Mouse (Mus musculus) CH12.LX (cell line): ENCODE measurements at regions not wholly inside any gene's neighbourhood (a gene's known extent, or its start where the extent isn't known, plus 50 kb on each side); places are given as distances from the start of the nearest gene placed in this dataset.

Experiments
- DNase-seq: peaks from one replicate; pipeline ENCODE4 v3.0.0-alpha.2; 2013; ENCODE audit errors: extremely low read depth
- H3K27ac ChIP-seq: 2 replicates; pipeline ENCODE4 v1.5.1; 2012; ENCODE audit warnings: low read depth, mild to moderate bottlenecking, control low read depth, moderate library complexity; ENCODE audit not compliant: insufficient read depth
- H3K27me3 ChIP-seq: replicated peaks from 2 replicates; pipeline ENCODE3; 2012; ENCODE audit warnings: inconsistent platforms
- H3K36me3 ChIP-seq, 2 experiments: replicated peaks in 1 of 2; 2 replicates each; pipeline versions ENCODE3 to v1.6.1; 2012; ENCODE audit warnings: inconsistent platforms in 1 of 2, low read length in 1 of 2, mild to moderate bottlenecking in 1 of 2, mixed read lengths in 1 of 2, moderate library complexity in 1 of 2; ENCODE audit not compliant: control insufficient read depth in 1 of 2, insufficient read depth in 1 of 2
- H3K4me1 ChIP-seq, 2 experiments: 2 replicates each; pipeline ENCODE4 v1.6.1; 2012; ENCODE audit warnings: inconsistent platforms in 1 of 2, moderate library complexity in 1 of 2; ENCODE audit not compliant: insufficient read depth in 2 of 2, control insufficient read depth in 1 of 2
- H3K4me2 ChIP-seq: 2 replicates; pipeline ENCODE4 v1.6.1; 2012; ENCODE audit warnings: low read depth, mild to moderate bottlenecking, control low read depth; ENCODE audit not compliant: poor library complexity, insufficient read depth, severe bottlenecking
- H3K4me3 ChIP-seq, 3 experiments: fragments of 150-350 bp in 1 of 3; sonication (generic) in 1 of 3; replicated peaks in 1 of 3; 2 replicates each; pipeline versions ENCODE3 to v1.5.1; 2011 to 2012; ENCODE audit warnings: low read depth in 2 of 3, low read length in 2 of 3, mild to moderate bottlenecking in 2 of 3, moderate library complexity in 2 of 3, control low read depth in 1 of 3, improper control_type of control experiment in 1 of 3, inconsistent platforms in 1 of 3, mixed read lengths in 1 of 3; ENCODE audit not compliant: poor library complexity in 1 of 3
- H3K79me2 ChIP-seq: replicated peaks from 2 replicates; pipeline ENCODE4 v1.6.1; 2012; ENCODE audit warnings: mild to moderate bottlenecking, moderate library complexity; ENCODE audit not compliant: control insufficient read depth, poor library complexity, insufficient read depth, severe bottlenecking; ENCODE audit errors: extremely low read depth
- H3K9ac ChIP-seq: 2 replicates; pipeline ENCODE4 v1.6.1; 2012; ENCODE audit warnings: low read depth, mild to moderate bottlenecking, control low read depth, moderate library complexity; ENCODE audit not compliant: insufficient read depth
- H3K9me3 ChIP-seq: replicated peaks from 2 replicates; pipeline ENCODE3; 2012; ENCODE audit warnings: low read length, inconsistent platforms, mixed read lengths
- ELF1 ChIP-seq: IDR thresholded peaks from 2 replicates; pipeline ENCODE4 v1.6.1; 2014; ENCODE audit warnings: low read depth, mild to moderate bottlenecking, inconsistent platforms, low read length, improper control_type of control experiment
- ETS1 ChIP-seq: conservative IDR thresholded peaks from 2 replicates; pipeline ENCODE4 v1.6.1; 2012; ENCODE audit warnings: low read depth, mild to moderate bottlenecking, inconsistent platforms, low read length, improper control_type of control experiment, moderate library complexity
- HCFC1 ChIP-seq: IDR thresholded peaks from 2 replicates; pipeline ENCODE4 v1.6.1; 2012; ENCODE audit warnings: low read depth, mild to moderate bottlenecking, inconsistent platforms, low read length, improper control_type of control experiment
- IRF4 ChIP-seq: IDR thresholded peaks from 2 replicates; pipeline ENCODE4 v1.6.1; 2014; ENCODE audit warnings: low read depth, mild to moderate bottlenecking, inconsistent platforms, low read length, improper control_type of control experiment
- JUND ChIP-seq: conservative IDR thresholded peaks from 2 replicates; pipeline ENCODE4 v1.6.1; 2011; ENCODE audit warnings: low read depth, low read length, improper control_type of control experiment
- KAT2A ChIP-seq: IDR thresholded peaks from 2 replicates; pipeline ENCODE4 v1.6.1; 2012; ENCODE audit warnings: low read length, improper control_type of control experiment, inconsistent platforms; ENCODE audit not compliant: insufficient replicate concordance
- POLR2A ChIP-seq: IDR thresholded peaks from 2 replicates; pipeline ENCODE4 v1.6.1; 2011; ENCODE audit warnings: low read depth, mild to moderate bottlenecking, improper control_type of control experiment, low read length
- TCF12 ChIP-seq: IDR thresholded peaks from 2 replicates; pipeline ENCODE4 v1.6.1; 2014; ENCODE audit warnings: low read depth, mild to moderate bottlenecking, inconsistent platforms, low read length, improper control_type of control experiment
- USF2 ChIP-seq: conservative IDR thresholded peaks from 2 replicates; pipeline ENCODE4 v1.6.1; 2011; ENCODE audit warnings: low read depth, low read length, improper control_type of control experiment
- dilution Hi-C: fragments of 300-500 bp; cut with MboI; formaldehyde crosslinking; loops from 2 replicates; pipeline ENCODE4 v1.14.3; 2020; ENCODE audit warnings: low sequenced_read_pairs; ENCODE audit not compliant: extremely low pct_unique_long_range_greater_than_20kb, extremely low pct_ligation_motif_present
- in situ Hi-C: fragments of 300-500 bp; cut with MboI; formaldehyde crosslinking; loops from 3 replicates; pipeline ENCODE4 v1.14.3; 2019; ENCODE audit warnings: low sequenced_read_pairs, low pct_ligation_motif_present, low pct_unique_long_range_greater_than_20kb, mixed read lengths

- Histone ChIP-seq H3K9me3 (no peaks in the 10 kb centered on the region), H3K4me3 (no peak overlapping the region)
- no peak for DNase-seq
- in situ Hi-C loops = no loop called here
- dilution Hi-C loops = no loop called here
- TF ChIP-seq ELF1 = no peak
- TF ChIP-seq POLR2A = no peak
- no peak for TF ChIP-seq JUND
- TF ChIP-seq, all 38 proteins: peak for 0
- no peak overlapping the region for H3K27ac ChIP-seq
- H3K4me2 ChIP-seq = no peak overlapping the region
- no peaks in the 10 kb centered on the region for H3K27me3 ChIP-seq
- no peak overlapping the region for H3K9ac ChIP-seq
- no peaks in the 10 kb centered on the region for H3K36me3 ChIP-seq
- no peaks in the 10 kb centered on the region for H3K4me1 ChIP-seq
- H3K79me2 ChIP-seq = no peaks in the 10 kb centered on the region
These were observed 262.1 kb downstream of the Dmrta1 start for GRCm38 (mm10) chr4:89941308-89941707.

GRCm38 (mm10) chr4:89976146-89976545 lies 242.5 kb upstream of the Zfp352 start:
- H3K4me2 ChIP-seq = no peak overlapping the region

GRCm38 (mm10) chr4:90003413-90003812 lies 215.2 kb upstream of the Zfp352 start:
- no peak overlapping the region for H3K27ac ChIP-seq
- TF ChIP-seq HCFC1 = no peak
- no peak for TF ChIP-seq POLR2A
- TF ChIP-seq TCF12 = no peak
- TF ChIP-seq USF2 = no peak
- TF ChIP-seq ETS1 = no peak
- TF ChIP-seq KAT2A = no peak
- TF ChIP-seq, all 38 proteins: peak for 0
- Histone ChIP-seq H3K36me3 (no peaks in the 10 kb centered on the region), H3K27me3 (peaks cover 2% of the 10 kb centered on the region), H3K4me3 (no peak overlapping the region), H3K4me1 (no peaks in the 10 kb centered on the region), H3K9me3 (no peaks in the 10 kb centered on the region), H3K79me2 (no peaks in the 10 kb centered on the region), H3K9ac (no peak overlapping the region), H3K4me2 (no peak overlapping the region)
- DNase-seq = no peak
- dilution Hi-C loops (no loop called here), in situ Hi-C loops (no loop called here)

More at GRCm38 (mm10) chr4:89976146-89976545, 242.5 kb upstream of the Zfp352 start:
- Histone ChIP-seq H3K4me3 (no peak overlapping the region), H3K27ac (no peak overlapping the region), H3K9me3 (no peaks in the 10 kb centered on the region), H3K4me1 (no peaks in the 10 kb centered on the region), H3K9ac (no peak overlapping the region), H3K79me2 (no peaks in the 10 kb centered on the region), H3K27me3 (no peaks in the 10 kb centered on the region), H3K36me3 (no peaks in the 10 kb centered on the region)
- no peak for TF ChIP-seq IRF4
- DNase-seq = no peak
- in situ Hi-C loops = no loop called here
- dilution Hi-C loops = no loop called here
